Mouse (Mus musculus) ovary, postnatal 14 days (tissue): Measurements from ENCODE around the gene Olfr466.

Experiments
- DNase-seq: peaks from one replicate; pipeline ENCODE4 v3.0.0; 2022; ENCODE audit warnings: low spot score

Olfr466 gene

DNA sequence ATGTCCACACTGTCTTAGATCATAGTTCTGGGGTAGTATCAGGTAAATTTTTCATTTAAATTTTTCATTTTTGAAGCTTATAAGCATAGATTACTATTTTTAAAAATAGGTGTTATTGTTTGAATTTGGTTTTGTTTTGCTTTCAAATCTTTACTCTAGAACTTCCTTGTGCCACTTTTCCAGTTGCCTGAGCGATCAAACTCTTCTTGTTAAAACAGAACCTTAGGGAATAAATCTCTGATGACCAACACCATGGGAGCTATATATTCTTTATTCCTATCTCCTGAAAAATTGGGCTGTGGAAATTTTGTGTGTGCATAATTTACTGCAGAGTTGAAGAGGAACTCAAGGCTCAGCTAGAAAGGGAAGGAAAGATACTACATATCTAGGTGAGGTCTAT lies at the start of gene Olfr466:
Gene Olfr466, plus strand, starts transcription at position 301 of the 400 bp plus-strand sequence.
- no peak for DNase-seq

DNA sequence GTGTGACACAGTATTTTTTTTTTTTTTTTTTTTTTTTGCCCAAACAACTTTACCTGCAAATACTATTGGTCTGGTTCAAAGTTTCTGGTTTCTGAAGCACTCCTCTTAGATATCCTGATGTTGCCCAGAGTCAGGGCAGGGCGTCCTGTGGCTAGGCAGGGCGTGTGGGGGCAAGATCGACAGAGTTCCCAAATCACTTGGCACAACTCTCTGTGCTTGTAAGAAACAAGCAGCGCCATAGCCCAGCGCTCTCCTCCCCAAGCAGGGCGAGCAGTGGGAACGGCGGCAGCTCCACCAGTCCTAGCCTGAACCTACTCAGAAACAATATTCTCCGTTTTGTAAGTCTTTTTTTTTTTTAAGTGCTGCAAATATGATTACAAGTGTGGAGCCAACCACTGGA lies 49.4 kb upstream of the Olfr466 start:
- DNase-seq, result no peak

DNA sequence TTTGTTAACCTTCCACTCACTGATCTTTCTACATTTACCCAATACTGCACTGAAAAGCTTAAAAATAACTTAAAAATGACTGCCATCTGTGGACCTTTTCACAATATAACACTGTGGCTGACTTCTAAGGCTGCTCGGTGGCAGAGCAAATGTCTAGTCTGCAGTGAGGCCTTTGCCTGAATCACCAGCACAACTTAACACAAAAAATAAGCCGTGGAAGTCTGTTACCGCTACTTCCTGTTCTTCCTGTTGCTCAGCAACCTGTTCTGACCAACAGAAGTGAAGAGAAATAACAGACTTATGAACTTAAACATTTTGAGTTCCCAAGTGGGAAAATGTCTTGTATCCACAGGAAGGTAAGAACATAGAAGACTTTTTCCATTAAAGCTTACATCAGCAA lies 48.8 kb upstream of the Olfr466 start:
- no peak for DNase-seq

DNA sequence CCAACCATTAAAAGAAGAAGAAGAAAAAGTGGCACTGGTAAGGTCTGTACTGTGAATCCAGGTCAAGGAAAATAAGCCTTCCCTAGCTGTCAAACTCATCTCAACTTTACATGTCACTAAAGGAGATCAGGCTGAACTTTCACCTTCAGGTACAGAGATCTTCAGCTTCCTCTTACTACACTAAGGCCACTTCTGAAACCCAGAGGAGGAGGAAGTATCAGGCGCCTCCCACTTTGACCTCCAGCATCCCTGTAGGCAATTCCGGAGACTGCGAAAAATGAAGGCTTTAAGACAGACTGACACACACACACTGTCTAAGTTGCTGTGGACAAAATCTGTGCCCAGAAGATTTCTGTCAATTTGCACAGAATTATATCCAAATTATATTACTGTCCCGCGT lies 38.1 kb upstream of the Olfr466 start:
- DNase-seq, result no peak

DNA sequence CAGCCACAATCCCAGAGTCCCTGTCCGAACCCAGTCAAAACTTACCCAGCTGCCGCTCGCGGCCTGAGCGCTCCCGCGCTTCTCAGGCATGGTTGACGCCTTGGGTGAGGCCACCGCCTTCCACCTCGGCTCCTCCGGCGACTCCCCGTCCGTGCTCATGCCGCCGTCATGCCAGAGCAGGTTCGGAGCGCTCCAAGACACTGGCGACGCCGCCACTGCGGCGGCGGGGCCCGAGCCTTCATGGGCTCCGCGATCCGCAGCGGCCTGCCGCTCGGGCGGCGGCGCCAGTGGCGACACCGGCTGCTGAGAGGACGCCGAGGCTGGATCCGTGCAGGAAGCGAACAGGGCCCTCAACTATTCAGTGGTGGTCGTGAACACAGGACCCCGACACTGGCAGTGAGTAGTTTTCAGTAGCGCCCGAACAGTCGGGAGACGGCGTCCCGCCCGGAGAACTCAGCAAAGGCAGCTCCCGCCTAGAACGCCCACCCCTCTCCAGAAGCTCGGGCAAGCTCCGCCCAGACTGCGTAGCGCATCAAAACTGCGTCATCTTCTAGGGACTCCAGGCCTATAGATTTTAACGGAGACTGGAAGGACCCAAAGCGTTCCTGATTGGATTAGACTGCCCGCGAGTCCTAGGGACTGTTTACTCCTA lies 37.5 kb upstream of the Olfr466 start, which contains the start of gene Mfsd14b:
Gene Mfsd14b, minus strand, starts transcription at position 517 of the 652 bp plus-strand sequence.
- peak; percentile 82 for DNase-seq

DNA sequence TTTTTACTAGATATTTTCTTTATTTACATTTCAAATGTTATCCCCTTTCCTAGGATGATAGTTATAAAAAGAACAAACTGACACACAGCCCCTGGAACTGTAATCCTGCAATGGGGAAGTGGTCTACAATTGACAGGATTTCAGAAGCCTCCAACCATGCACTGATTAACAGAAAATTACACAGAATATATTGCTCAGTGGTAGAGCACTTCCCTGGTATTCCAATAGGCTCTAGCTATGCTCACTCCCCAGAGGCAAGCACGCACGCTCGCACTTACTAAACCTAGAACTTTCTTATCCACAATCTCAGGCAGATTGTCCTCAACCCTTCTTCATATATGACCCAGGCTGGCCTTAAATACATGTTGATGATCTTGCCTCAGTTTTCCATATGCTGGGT lies 36.8 kb upstream of the Olfr466 start:
- no peak for DNase-seq

DNA sequence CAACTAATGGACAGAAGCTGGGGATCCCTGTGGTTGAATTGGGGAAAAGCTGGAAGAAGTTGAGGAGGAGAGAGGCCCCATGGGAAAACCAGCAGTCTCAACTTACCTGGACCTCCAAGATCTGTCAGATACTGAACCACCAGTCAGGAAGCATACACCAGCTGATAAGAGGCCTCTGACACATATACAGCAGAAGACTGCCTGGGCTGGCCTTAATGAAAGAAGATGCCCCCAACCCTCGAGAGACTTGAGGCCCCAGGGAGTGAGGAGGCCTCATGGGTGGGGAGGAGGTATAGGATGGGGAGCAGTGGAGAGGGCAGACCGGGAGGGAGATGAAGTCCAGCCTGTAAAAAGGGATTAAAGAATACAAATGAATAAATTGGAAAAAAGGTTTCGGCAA lies 29.1 kb upstream of the Olfr466 start:
- no peak for DNase-seq

DNA sequence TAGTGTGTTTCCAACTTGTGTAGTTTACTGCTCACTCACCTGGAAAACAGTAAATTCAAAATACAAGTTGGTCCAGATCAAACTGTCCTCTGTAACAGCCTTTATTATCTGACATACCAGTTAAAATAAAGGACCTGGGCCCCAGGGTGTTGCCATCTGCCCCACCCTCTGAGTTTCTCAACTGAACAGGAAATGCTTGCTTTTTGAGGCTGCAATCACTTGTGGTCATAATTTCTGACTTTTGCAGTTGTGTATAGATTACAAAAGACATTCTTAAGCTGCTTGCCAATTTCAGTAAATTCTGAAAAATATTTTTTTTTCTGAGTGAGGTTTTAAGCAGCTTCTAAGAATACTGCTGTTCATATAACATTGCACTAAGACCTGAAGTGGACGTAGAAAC lies 27.9 kb upstream of the Olfr466 start:
- DNase-seq, result no peak

DNA sequence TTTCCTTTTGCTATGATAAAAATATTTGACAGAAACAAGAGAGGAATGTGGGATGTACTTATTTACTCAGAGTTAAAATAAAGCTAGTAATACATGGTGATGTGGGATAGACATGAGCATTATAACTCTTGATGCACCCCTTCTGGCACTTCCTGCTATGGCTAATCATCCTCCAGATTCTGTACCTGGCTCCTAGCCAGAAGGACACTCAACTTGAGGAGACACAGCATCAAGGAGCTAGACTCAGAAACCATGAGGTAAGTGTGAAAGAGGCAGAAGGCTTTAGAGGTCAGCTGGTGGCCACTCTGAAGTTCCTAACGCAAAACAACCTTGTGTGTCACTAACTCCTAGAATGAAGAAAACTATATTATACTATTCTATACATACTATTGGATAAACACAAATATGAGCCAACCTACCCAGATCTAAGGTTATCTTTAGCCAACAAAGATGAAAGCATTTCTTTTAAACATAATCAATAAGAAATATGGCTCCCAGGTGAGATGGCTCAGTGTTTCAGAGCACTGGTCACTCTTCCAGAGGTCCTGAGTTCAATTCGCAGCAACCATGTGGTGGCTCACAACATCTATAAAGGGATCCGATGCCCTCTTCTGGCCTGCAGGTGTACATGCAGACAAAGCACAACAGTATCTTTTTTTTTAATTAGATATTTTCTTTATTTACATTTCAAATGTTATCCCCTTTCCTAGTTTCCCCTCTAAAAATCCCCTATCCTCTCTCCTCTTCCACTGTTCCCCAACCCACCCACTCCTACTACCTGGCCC lies 22.8 kb upstream of the Olfr466 start:
- no peak for DNase-seq

DNA sequence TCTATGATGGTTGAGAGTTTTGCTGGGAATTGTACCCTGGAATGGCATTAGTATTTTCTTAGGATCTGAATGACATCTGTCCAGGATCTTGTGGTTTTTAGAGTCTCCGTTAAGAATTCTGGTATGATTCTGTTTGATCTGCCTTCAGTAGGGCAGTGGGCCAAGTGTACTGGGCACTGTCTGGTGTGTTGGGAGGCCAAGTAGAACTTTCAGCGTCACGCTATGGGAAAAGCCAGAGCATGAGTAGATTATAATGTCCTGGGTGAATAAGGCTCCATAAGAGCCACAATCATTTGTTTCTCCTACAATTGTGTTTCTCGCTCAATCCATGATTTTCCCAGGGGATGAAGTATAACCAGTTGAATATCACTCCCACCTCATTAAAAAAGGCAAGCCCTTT lies 12.3 kb upstream of the Olfr466 start, which contains the start of gene Olfr465-ps1:
Gene Olfr465-ps1, plus strand, starts transcription at position 301 of the 400 bp plus-strand sequence.
- DNase-seq, result no peak

DNA sequence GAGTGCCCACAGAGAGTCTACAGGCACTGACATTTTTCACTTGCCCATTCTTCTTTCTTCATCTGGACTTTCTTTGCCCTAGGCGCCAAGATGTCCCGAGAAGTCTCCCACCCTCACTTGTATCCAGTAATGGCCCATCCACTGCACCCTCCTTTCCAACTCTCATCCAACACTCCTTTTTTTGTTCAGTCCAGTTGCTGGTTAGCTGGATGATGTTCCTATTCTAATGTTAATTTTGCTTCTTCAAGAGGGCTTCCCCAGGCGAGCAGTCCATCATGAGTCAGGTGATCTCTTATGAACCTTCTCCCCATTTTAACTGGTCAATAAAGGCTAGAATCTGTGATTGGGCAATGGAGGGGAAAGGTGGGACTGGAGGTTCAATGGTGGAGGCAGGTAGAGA lies 24.1 kb downstream of the Olfr466 start:
- DNase-seq, result no peak

DNA sequence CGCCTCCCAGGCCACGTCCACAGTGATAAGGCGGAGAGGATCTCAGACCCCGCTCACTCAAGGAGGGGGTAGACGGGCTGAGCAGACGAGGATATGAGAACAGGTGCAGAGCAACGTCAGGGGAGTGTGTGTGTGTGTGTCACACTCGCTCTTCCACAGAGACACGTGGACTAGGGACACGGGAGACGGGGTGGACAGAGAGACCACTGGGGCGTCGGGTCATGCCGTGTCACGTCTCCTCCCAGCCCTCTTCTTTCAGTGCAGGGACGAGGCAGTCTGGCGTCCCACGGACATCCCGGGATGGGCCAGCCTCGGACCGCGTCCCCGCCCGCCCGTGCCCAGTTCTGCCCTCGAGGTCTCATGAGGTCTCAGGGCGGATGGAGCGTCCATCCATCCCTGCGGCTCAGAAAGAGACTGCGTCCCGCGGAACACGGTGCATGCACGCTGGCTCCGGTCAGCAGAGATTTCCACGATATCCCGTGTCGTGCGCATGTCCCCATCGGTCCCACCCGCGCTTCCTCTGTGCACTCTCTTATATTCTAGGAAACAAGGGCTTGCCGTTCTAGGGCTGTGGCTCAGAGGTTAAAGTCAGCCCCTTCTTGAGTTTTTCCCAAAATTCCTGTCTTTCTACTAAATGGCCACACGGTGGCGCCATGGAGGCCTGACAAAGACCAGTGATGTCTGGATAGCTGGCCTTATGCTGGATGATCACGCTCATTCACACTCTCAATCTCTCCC lies 25.9 kb downstream of the Olfr466 start:
- peak; percentile 3 for DNase-seq

DNA sequence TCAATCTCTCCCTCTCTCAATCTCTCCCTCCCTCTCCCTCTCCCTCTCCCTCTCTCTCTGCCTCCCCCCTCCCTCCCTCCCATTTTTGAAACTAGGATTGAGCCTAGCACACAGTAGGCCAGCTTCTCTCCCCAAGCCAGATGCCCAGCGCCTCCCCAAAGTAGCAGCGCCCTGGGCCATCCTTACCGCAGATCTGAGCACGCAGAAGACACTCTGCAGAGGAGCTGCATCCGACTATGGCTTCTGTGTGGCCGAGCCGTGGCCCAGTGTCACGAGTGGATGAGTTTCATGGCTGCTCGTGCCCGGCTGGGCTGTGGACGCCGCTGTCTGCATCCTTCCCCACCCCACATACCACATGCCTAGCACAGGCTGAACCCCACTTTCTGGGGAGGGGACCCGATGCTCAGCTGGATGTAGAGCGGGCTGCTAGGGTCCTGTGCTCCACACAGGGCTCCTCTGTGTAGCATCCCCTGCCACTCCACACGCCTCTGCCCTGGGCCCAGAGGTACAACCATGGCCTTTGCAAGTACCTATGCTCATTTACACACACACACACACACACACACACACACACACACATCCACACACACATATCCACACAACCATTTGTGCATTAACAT lies 26.5 kb downstream of the Olfr466 start:
- DNase-seq, result no peak

DNA sequence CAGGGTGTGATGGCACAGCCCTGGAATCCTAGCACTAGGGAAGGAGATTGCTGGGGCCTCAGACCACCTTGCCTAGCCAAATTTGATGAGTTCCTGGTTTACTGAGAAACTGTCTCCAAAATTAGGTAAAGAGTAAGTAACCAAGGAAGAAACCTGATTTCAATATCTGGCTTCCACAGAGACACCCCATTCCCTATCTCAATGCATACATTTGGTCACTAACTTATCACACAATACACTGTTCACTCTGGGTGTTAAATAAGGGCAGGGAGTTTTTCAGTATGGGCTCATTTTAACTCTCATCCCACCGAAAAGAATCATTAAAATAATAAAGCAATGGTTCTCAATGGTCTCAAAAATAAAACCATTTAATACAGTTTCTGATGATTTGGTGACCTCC lies 50.6 kb downstream of the Olfr466 start:
- DNase-seq, result no peak
